Mouse (Mus musculus) neural tube, embryonic 10.5 days (tissue): ENCODE measurements at regions not wholly inside any gene's neighbourhood (a gene's known extent, or its start where the extent isn't known, plus 50 kb on each side); places are given as distances from the start of the nearest gene placed in this dataset.

Experiments used
- DNase-seq: peaks from one replicate; pipeline ENCODE4 v3.0.0-alpha.2; 2017; ENCODE audit warnings: low spot score; ENCODE audit errors: extremely low spot score

DNA sequence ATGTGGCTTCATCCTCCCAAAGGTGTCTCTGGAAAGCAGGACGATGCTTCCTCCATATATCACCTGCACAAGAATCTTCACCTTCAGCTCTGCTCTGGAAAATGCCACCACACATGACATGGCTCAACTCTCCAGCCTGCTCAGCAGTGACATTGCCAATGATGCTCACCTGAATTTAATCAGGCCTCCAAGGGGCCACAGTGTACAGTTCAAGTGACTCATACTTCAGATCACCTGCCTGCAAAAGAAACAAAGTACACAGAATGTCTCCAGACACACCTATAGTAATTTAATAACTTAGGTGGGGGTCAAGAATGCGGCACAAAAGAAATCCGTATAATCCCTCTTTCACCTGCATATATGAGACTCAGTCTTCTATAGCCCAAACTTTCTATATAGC is 160.0 kb upstream of the Vstm2b start:
- no peak for DNase-seq

DNA sequence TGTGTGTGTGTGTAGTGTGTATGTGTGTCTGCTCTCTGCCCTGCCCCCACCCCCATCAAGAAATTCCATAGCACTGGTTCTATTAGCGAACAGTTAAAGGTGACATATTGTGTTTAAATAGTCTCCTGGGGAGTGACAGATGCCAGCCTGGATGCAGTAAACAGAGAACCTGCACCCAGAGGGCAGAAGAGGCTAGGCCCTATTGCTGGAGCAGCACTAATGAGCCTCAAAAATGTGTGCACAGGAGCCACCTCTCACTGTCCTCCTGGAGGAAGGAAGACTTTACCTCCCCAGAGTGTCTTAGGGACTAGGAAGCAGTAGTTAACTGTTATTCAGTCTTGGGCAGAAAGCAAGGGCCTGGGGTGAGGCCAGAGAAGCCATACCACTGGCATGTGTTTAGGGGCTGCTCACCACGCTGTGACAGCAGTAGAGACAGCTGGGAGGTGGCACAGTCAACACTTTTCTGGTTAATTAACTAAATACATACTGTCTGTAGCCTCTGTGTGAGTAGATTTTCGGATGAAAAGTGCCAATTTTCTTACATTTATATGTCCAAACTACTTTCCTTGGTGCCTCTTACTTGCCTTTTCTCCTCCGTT is 155.5 kb upstream of the Vstm2b start:
- no peak for DNase-seq

DNA sequence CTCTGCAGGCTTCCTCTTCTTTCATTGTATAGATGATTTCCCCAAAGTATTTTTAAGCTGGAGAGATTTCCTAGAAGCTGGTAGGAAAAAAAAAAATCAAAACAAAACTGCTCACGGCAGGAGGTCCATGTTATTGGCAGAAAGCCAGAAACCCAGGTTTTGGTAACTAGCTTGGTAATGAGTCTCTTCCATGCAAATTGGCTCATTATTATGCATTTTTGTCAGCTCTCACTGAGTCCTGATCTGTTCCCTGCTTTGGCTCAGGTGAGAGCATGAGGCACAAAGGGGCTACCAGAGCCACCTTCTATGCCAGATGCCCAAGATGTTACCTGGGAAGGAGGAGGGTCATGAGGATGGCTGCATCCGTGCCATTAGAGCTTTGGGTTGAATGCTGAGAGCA is 146.3 kb upstream of the Vstm2b start:
- DNase-seq = no peak

DNA sequence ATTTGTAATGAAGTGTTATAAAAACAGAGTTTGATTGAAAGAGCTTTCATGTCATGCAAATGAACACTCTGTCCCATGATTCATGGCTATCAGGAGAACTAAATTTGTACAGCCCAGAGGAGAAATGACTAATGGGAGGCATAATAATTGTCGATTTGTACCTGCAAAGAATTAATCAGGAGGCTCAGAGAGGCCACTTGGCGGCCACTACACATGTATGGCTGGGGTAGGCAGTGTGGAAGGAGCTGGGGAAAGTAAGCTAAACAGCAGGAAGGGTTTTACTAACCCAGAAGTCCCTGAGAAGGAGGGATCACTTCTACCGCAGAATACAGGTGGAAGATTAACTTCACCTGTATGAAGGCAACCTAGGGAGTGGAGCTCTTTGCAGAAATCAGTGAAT is 145.9 kb upstream of the Vstm2b start:
- DNase-seq = no peak

DNA sequence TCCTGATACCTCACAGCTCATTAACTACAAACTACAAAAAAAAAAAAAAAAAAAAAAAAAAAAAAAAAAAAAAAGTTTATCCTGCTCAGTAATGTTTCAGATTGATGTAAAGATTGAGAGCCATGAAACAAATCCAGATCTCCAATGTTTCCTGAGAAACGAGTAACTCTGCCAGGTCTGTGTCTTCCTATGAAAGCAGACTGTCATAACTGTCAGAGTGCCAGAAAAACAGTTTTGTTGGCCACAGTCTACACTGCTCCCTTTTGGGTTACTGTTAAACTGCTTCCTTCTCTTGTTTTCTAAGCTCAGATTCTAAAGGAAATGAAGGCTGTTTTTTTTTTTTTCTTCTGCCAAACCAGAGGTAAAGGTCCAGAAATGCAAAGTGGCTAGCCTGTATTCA is 144.6 kb upstream of the Vstm2b start:
- DNase-seq = no peak

DNA sequence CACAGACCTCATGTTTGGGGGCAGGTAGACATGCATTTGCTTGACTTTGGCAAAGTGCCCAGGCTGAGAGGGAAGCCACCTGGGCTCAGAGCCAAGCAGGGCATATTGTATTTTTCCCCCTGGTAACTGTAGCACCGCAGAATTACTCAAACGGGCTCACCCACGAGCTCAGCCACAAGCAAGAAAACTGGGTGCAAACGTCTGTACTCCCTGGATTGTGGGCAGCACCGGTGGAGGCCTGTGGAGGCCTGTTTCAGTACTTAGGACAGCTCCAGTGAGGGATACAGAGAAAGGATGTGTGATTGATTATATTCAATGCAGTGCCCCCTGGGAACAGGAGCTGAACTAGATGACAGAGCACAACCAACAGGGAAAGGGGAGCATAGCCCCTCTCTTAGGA is 135.6 kb upstream of the Vstm2b start:
- no peak for DNase-seq

DNA sequence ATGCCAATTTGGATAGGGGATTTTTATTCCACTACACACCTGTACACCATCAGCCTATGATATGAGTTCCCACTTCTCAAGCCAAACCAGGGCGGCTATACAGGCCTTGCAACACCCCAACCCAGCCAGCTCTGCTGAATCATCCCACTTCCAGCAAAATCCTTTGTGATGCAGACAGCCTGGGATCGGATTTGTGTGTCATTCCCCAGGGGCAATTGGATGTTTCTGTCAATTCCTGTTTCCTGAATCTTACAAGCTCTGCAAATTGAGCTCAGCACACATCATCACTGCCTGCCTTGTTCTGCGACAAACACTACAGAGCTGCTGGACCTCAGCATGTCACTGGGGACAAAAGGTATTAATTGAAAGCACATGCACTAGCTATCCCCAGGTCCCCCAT is 132.0 kb upstream of the Vstm2b start:
- DNase-seq = no peak

DNA sequence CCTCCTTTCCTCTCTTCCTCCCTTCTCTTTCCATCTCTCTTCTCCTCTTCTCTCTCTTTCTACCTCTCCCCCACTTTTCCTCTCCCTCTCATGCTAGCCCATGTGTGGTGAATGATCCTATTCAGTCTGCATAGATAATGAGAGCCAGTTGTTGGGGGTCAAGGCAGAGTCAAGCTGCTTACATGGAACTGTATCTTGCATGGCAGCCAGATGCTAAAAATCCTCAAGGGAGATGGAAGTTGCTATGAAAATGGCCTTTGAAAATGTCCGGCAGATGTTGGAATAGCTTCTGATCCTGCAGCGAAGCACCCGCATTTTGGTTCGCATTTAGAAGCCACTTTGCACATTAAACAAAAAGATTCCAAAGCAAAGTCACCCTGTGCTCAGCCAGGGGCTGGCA is 121.9 kb upstream of the Vstm2b start:
- peak; percentile 34 for DNase-seq

DNA sequence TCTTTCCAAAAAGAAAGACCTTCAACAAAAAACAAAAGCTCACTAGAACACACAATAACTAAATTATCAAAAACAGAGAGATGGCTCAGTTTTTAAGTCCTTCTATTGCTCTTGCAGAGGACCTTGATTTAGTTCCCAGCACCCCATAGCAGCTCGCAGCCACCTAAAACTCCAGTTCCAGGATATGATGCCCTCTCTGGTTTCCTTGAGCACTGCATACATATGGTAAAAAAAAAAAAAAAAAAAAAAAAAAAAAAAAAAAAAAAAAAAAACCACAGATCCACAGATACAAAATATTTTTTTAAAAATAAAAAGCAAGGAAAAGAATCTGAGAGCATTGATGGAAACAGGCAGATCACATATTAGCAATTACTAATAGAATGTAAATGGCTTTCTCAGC is 113.2 kb upstream of the Vstm2b start:
- no peak for DNase-seq

DNA sequence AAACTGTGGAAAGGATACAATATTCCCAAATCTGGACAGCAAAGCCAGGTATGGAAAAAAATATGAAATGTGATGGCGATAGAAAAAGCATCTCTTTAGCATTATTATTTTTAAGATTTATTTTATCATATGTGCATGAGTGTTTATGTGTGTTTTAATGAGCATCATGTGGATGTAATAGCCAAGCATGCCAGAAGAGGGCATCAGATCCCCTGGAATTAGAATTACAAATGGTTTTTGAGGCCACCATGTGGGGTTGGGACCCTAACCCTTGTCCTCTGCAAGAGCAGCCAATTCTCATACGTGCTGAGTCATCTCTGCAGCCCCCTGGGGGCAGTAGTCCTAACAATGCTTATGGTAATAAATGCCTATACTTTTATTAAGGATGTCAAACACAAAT is 111.4 kb upstream of the Vstm2b start:
- no peak for DNase-seq

DNA sequence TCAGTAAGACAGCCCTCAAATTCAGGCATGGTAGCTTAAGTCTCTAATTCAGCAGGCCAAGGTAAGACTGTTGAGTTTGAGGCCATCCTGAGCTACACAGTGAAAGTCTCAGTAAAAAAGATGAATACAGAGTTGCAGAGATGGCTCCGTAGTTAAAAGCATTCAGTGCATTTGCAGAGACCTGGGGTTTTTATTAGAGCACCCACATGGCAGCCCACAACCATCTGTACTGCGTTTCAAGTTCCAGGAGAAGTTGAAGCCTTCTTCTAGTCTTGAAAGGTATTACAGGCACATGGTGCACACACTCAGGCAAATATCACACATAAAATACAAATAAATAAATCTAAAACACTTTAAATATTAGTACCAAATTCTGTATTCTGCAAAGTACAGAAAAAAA is 109.6 kb upstream of the Vstm2b start:
- no peak for DNase-seq

DNA sequence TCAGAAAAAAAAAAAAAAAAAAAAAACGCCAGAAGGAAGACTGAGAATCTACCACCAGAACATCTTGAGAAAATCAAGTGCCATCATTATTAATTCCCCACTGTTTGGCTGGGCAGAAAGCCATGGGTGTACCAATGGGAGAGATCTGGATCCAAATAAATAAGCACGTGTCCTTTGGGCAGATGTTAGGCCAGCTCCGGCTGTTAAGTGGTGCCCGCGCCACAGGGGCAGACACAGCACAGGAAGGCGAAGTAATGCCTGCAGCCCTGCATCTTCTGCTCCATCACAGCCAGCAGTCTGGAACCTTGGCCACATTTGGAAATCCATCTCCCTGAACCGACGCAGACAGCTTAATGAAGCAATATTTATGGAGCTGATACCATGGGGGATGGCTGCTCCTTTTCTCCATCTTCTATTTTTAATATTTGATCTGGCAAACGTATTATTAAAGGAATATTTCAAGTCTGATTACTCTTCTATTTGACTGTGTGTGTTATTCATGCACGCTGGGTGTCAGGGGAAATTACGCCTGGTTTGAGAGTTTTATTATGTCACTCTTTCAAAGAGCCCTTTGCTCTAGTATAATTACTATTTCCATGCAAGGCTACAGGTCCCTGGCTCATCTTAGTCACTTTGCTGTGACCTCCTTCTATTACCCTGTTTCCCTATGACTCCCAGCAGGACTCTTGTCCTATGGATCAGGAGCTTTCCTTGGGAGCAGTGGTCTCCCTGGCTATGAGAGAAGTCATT is 103.5 kb upstream of the Vstm2b start:
- no peak for DNase-seq

DNA sequence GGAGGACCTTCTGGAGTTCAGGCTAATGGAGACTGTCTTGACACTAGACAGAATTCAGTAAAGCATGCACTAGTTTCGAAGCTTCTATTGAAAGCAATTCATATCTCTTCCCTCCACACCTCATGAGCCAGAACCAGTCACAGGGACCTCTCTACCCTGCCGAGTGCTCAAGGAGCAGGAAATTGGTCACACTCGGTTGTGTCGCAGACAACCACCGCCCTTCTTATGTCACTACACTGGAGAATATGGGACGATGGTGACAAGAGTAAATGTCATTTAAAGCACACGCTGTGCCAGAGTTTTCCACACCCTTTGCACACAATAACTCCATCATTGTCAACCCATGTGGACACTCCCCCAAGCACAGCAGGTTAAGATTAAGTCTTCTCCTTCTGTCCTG is 98.3 kb upstream of the Vstm2b start:
- DNase-seq = no peak

DNA sequence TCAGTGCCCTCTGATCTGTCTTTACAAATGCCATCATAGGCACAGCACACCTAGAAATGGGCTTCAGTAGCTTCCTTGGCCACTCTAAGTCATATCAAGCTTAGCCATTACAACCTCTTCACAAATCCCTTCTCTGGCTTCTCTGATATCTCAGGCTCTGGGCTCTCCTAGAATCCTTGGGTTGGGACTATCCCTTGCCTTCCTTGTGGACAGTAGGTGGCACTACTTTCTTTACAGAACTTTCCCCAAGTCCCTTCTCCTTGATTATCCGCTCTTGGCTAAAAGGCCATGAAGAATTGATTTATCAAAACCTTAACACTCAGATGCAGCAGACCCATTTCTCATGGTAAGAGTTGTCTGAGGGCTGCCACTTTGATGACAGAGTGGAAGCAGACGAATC is 96.8 kb upstream of the Vstm2b start:
- DNase-seq = no peak

DNA sequence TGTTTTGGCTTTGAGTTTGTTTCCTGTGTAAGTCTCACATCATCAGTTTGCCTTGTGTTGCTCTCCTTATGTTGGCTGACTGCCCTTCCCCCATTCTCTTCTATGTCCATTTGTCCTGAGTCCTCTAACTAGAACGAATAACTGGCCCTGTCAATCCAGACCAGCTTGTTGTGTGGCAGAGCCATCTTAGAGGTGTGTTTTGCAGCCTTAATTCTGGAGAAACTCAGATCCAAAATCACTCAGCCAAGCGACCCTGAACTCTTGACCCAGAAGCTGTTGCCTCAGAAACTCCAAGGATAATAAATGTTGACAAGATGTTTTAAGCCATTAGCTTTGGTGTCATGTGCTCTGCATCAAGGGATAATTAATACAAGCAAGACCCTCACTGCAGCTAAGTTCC is 92.9 kb upstream of the Vstm2b start:
- DNase-seq = no peak

DNA sequence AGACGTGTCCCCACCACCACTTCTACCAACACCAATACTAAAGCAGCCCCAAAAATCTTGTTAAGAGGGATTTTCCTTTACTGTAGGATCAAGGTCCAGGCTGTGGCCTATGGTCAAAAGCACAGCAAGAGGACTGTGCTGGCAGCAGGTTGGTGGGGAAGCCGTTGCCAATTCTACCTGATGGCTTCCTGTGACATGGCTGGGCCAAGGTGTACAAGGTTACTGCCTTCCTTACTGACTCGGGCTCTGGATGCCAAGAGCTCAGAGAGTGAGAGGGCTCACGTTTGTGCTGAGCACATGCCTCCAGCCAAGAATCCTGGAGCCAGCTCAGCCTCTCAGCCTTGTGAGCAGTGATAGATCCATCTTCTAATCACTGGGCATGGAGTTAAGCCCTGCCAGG is 92.3 kb upstream of the Vstm2b start:
- DNase-seq = no peak

DNA sequence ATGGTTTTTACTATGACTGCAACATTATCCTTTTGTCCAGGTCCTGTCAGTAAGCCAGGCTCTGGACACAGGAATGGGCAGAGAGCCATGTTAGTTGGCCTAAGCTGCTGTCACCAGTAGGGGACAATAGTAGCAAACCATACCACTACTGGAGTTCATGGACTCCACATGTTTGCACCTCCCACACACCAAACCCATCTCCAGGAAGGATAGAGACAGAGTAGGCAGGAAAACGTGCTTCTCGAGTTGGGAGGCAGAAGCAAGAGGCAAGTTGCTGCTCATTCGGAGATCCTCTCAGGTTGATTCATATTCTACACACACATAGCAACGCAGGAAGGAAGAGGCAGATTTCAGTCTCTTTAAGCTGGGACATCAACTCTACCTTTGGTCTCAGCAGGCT is 85.2 kb upstream of the Vstm2b start:
- no peak for DNase-seq

DNA sequence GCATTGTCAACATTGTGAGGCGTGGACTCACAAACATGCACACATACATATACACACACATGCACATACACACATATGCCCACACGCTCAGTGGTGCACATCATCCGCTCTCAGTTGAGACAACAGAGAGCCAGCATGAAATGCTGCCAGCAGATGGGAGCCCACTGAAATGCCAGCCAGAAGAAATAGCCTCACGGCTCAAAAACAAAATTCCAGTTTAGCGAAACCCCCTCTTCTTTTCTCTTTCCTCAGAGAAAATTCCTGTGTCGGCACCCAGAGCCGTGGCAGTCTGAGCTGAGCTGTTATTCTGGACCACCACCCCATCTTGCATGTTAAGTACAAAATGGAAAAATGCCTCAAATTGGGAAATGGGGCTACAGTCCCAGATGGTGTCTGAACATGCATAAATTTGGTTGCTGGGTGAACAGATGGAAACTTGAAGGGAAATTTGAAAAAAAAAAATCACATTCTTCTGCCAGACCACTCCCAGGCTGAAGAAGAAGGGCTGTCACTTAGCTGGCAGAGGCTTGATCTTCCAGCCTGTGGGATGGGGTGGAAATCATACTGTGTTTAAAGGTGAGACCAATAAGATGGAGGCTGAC is 72.9 kb upstream of the Vstm2b start:
- no peak for DNase-seq

DNA sequence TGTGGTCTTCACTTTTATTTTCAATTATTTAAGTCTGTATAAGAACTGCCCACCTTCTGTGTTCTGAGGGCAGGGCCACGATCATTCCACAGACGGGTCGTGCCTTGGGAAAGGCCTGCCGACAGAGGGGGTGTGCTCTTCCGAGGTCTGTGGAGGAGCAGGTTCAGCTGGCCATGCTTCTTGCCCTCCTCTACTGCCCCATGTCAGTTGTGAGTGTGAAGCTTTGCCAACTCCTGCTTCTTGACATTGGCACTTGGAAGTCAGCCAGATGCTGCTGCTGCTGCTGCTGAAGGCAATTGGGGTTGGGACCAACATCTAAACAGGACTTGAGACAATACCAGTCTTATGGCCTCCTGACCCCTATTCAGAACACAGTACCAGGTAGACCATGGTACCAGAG is 68.6 kb upstream of the Vstm2b start:
- no peak for DNase-seq

DNA sequence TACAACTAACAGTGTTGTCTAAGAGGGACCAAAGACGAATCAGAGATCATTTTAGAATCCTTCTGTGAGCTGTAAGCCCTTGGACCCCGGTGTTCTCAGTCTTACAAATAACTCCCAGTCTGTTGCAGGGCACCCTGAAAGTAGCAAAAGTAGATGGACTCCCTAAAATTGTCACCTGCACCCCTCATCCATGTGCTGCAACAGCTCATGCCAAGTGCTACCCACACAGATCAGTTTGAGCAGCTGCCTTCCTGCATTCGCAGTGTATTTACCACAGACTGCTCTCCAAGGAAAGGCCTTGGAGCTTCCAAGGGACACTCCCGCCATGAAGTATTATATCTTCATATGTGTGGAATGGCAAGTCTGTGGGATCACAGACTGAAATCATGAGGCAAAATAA is 66.5 kb upstream of the Vstm2b start:
- no peak for DNase-seq

DNA sequence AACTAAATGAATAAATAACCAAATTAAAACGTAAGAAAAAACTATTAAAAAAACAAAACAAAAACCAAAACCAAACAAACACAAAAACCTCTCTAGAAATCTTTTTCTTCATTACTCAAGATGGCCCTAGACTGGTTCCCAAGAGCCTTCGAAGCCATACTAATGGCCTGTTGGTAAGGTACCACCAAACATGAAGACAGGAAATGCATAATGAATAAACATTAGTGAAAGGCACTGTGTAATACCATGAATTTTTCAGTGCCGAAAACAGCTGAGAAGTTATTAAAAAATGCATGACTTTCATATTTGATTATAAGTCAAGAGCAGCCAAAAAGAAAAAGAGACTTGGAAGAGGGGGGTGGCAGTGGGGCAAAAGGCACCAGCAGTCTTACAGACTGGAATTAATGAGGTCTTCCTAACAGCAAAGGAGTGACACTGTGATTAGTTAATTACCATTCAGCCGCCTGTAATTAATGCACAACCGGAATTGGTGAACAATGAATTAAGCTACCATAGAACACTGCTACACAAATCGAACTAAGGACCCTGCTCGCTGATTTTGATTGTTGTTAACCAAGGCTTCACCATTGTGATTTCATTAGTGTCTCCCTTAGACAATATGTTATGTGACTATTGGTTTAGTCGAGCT is 55.7 kb upstream of the Vstm2b start:
- DNase-seq = no peak

DNA sequence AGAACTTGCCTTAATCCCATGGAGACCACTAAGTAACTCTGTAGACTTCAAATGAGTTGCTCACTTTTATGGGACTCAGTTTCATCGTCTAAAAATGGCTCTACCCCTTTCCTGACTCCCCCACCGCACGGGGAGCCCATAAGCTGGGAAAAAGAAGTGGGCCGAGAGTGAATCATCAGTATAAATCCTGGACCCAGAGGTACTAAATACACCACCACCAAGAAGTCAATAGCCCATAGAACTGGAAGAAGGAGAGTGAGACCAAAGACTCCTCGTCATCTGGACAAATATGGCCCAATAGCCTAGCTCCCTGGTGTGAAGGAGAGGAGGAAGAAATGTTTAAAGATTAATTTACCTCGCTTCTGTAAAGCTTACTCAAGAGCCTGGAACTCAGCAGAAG is 51.6 kb upstream of the Vstm2b start:
- DNase-seq = no peak
